Mouse (Mus musculus) large intestine, adult 2 months (tissue): ENCODE measurements around the gene Maml3. TPM values are rescaled to one million over a fixed set of nuclear protein-coding genes. Genes with fewer than 3 reads are reported as not detected.

ENCODE experiments used
- DNase-seq: peaks from one replicate; pipeline ENCODE4 v3.0.0-alpha.2; 2012; ENCODE audit warnings: low read depth, low spot score
- WGBS: fragments of 180-500 bp; shearing (Covaris S2); methylation state at CpG from one replicate; pipeline ENCODE4 v1.1.7; 2018; 5-methylcytosine and 5-hydroxymethylcytosine counted together
- polyA plus RNA-seq: library from polyadenylated mRNA; depleted of rRNA; stranded (reverse); fragments of >200 nt; gene quantifications from 2 replicates; pipeline ENCODE4 v1.2.3, GENCODE M21; 2012

Gene Maml3
- polyA plus RNA-seq, 1 experiment, result 1.8 TPM

GRCm38 (mm10) chr3:51813186-51813585 lies 291.7 kb downstream of the Maml3 start:
- no peak for DNase-seq
- WGBS, result 97% methylated on average over 5 of the region's 5 CpGs

GRCm38 (mm10) chr3:51810731-51811130 lies 294.1 kb downstream of the Maml3 start:
- 56% methylated on average over 7 of the region's 7 CpGs for WGBS
- peak; percentile 36 for DNase-seq

GRCm38 (mm10) chr3:51809822-51810221 lies 295.1 kb downstream of the Maml3 start:
- WGBS, result 67% methylated on average over 7 of the region's 7 CpGs

GRCm38 (mm10) chr3:51807981-51808870 lies 296.6 kb downstream of the Maml3 start:
- no peak for DNase-seq
- WGBS, result 86% methylated on average over 16 of the region's 16 CpGs

More at GRCm38 (mm10) chr3:51809822-51810221, 295.1 kb downstream of the Maml3 start:
- DNase-seq, result no peak

- 61% methylated on average over 13 of the region's 13 CpGs for WGBS
- no peak for DNase-seq
Measured at GRCm38 (mm10) chr3:51805488-51806318, 299.2 kb downstream of the Maml3 start.

- WGBS, result 87% methylated on average over 6 of the region's 6 CpGs
Measured at GRCm38 (mm10) chr3:51803903-51804302, 301.0 kb downstream of the Maml3 start.

GRCm38 (mm10) chr3:51799650-51800049 lies 305.2 kb downstream of the Maml3 start:
- WGBS, result 91% methylated on average over 9 of the region's 9 CpGs
- DNase-seq, result no peak

More at GRCm38 (mm10) chr3:51803903-51804302, 301.0 kb downstream of the Maml3 start:
- DNase-seq, result no peak

- WGBS, result 74% methylated on average over 6 of the region's 6 CpGs
- no peak for DNase-seq
Measured at GRCm38 (mm10) chr3:51796838-51797237, 308.0 kb downstream of the Maml3 start.

GRCm38 (mm10) chr3:51796219-51796828 lies 308.6 kb downstream of the Maml3 start:
- 64% methylated on average over 12 of the region's 12 CpGs for WGBS
- no peak for DNase-seq

- whole genome bisulfite sequencing, result 62% methylated on average over 7 of the region's 7 CpGs
- DNase-seq, result no peak
Measured at GRCm38 (mm10) chr3:51791542-51791941, 313.3 kb downstream of the Maml3 start.

- WGBS, result 84% methylated on average over 10 of the region's 10 CpGs
- DNase-seq, result no peak
Measured at GRCm38 (mm10) chr3:51789389-51789904, 315.4 kb downstream of the Maml3 start.

GRCm38 (mm10) chr3:51788591-51789339 lies 316.1 kb downstream of the Maml3 start:
- 40% methylated on average over 17 of the region's 17 CpGs for WGBS
- DNase-seq, result no peak

GRCm38 (mm10) chr3:51787945-51788344 lies 316.9 kb downstream of the Maml3 start:
- WGBS, result 100% methylated on average over 2 of the region's 2 CpGs
- no peak for DNase-seq

- no peak for DNase-seq
- WGBS, result 88% methylated on average over 7 of the region's 7 CpGs
Measured at GRCm38 (mm10) chr3:51785796-51786195, 319.1 kb downstream of the Maml3 start.

GRCm38 (mm10) chr3:51782191-51782590 lies 322.7 kb downstream of the Maml3 start:
- no peak for DNase-seq
- 88% methylated on average over 10 of the region's 10 CpGs for WGBS

GRCm38 (mm10) chr3:51778738-51779592 lies 325.9 kb downstream of the Maml3 start:
- WGBS, result 62% methylated on average over 16 of the region's 16 CpGs
- DNase-seq, result no peak

- 56% methylated on average over 3 of the region's 3 CpGs for WGBS
- no peak for DNase-seq
Measured at GRCm38 (mm10) chr3:51778179-51778578, 326.7 kb downstream of the Maml3 start.

GRCm38 (mm10) chr3:51776018-51776611 lies 328.8 kb downstream of the Maml3 start:
- DNase-seq, result no peak
- 82% methylated on average over 2 of the region's 2 CpGs for WGBS
